Mouse (Mus musculus): ENCODE results near the gene Secisbp2l.

Secisbp2l gene

GRCm38 (mm10) chr2:125792144-125792878 is 9.6 kb upstream of the Secisbp2l start:
- Histone ChIP-seq H3K4me3 (replicated peaks; ENCODE audit: low read length) (no peak overlapping the region), H3K27me3 (ENCODE audit: insufficient read depth, low read length) (peaks cover 23% of the 10 kb centered on the region)
- TF ChIP-seq CTCF (conservative IDR thresholded peaks at IDR 0.05; ENCODE audit: low read length): no peak
- no peak for TF ChIP-seq POU5F1 (IDR thresholded peaks at IDR 0.05; ENCODE audit: borderline replicate concordance, low read length)
- TF ChIP-seq NANOG (IDR thresholded peaks at IDR 0.05; ENCODE audit: borderline replicate concordance, low read length): no peak

GRCm38 (mm10) chr2:125791485-125791885 is 8.8 kb upstream of the Secisbp2l start:
- no peaks in the 10 kb centered on the region for H3K9me3 ChIP-seq (ENCODE audit: low read length)
- no peak overlapping the region for H3K4me3 ChIP-seq (replicated peaks; ENCODE audit: low read length)

More at GRCm38 (mm10) chr2:125792144-125792878, 9.6 kb upstream of the Secisbp2l start:
- Histone ChIP-seq H3K36me3 (ENCODE audit: insufficient read depth, low read length) (no peaks in the 10 kb centered on the region), H3K4me1 (replicated peaks; ENCODE audit: low read depth, low read length) (no peaks in the 10 kb centered on the region), H3K9me3 (ENCODE audit: low read length) (no peaks in the 10 kb centered on the region)

GRCm38 (mm10) chr2:125790242-125790641 is 7.6 kb upstream of the Secisbp2l start:
- Histone ChIP-seq H3K9me3 (ENCODE audit: low read length) (no peaks in the 10 kb centered on the region), H3K36me3 (ENCODE audit: insufficient read depth, low read length) (no peaks in the 10 kb centered on the region), H3K4me1 (replicated peaks; ENCODE audit: low read depth, low read length) (no peaks in the 10 kb centered on the region), H3K4me3 (replicated peaks; ENCODE audit: low read length) (no peak overlapping the region), H3K27me3 (ENCODE audit: insufficient read depth, low read length) (peaks cover 23% of the 10 kb centered on the region)
- TF ChIP-seq NANOG (IDR thresholded peaks at IDR 0.05; ENCODE audit: borderline replicate concordance, low read length): no peak
- TF ChIP-seq CTCF (conservative IDR thresholded peaks at IDR 0.05; ENCODE audit: low read length): no peak
- no peak for TF ChIP-seq POU5F1 (IDR thresholded peaks at IDR 0.05; ENCODE audit: borderline replicate concordance, low read length)

More at GRCm38 (mm10) chr2:125791485-125791885, 8.8 kb upstream of the Secisbp2l start:
- Histone ChIP-seq H3K36me3 (ENCODE audit: insufficient read depth, low read length) (no peaks in the 10 kb centered on the region), H3K4me1 (replicated peaks; ENCODE audit: low read depth, low read length) (no peaks in the 10 kb centered on the region), H3K27me3 (ENCODE audit: insufficient read depth, low read length) (peaks cover 23% of the 10 kb centered on the region)
- TF ChIP-seq POU5F1 (IDR thresholded peaks at IDR 0.05; ENCODE audit: borderline replicate concordance, low read length) (no peak), NANOG (IDR thresholded peaks at IDR 0.05; ENCODE audit: borderline replicate concordance, low read length) (no peak), CTCF (conservative IDR thresholded peaks at IDR 0.05; ENCODE audit: low read length) (no peak)

GRCm38 (mm10) chr2:125789265-125789664 is 6.6 kb upstream of the Secisbp2l start:
- Histone ChIP-seq H3K9me3 (ENCODE audit: low read length) (no peaks in the 10 kb centered on the region), H3K36me3 (ENCODE audit: insufficient read depth, low read length) (no peaks in the 10 kb centered on the region), H3K4me1 (replicated peaks; ENCODE audit: low read depth, low read length) (no peaks in the 10 kb centered on the region), H3K27me3 (ENCODE audit: insufficient read depth, low read length) (peaks cover 23% of the 10 kb centered on the region), H3K4me3 (replicated peaks; ENCODE audit: low read length) (no peak overlapping the region)
- TF ChIP-seq CTCF (conservative IDR thresholded peaks at IDR 0.05; ENCODE audit: low read length) (no peak), POU5F1 (IDR thresholded peaks at IDR 0.05; ENCODE audit: borderline replicate concordance, low read length) (no peak), NANOG (IDR thresholded peaks at IDR 0.05; ENCODE audit: borderline replicate concordance, low read length) (no peak)

- TF ChIP-seq NANOG (IDR thresholded peaks at IDR 0.05; ENCODE audit: borderline replicate concordance, low read length) (no peak), POU5F1 (IDR thresholded peaks at IDR 0.05; ENCODE audit: borderline replicate concordance, low read length) (no peak), CTCF (conservative IDR thresholded peaks at IDR 0.05; ENCODE audit: low read length) (no peak)
- H3K4me1 ChIP-seq (replicated peaks; ENCODE audit: low read depth, low read length): no peaks in the 10 kb centered on the region
- H3K4me3 ChIP-seq (replicated peaks; ENCODE audit: low read length): no peak overlapping the region
- peaks cover 21% of the 10 kb centered on the region for H3K27me3 ChIP-seq (ENCODE audit: insufficient read depth, low read length)
- no peaks in the 10 kb centered on the region for H3K36me3 ChIP-seq (ENCODE audit: insufficient read depth, low read length)
- H3K9me3 ChIP-seq (ENCODE audit: low read length): no peaks in the 10 kb centered on the region
Observed at GRCm38 (mm10) chr2:125788785-125789184, 6.1 kb upstream of the Secisbp2l start.

- H3K9me3 ChIP-seq (ENCODE audit: low read length): no peaks in the 10 kb centered on the region
- H3K36me3 ChIP-seq (ENCODE audit: insufficient read depth, low read length): no peaks in the 10 kb centered on the region
- peaks cover 21% of the 10 kb centered on the region for H3K27me3 ChIP-seq (ENCODE audit: insufficient read depth, low read length)
- no peak overlapping the region for H3K4me3 ChIP-seq (replicated peaks; ENCODE audit: low read length)
- no peaks in the 10 kb centered on the region for H3K4me1 ChIP-seq (replicated peaks; ENCODE audit: low read depth, low read length)
- TF ChIP-seq POU5F1 (IDR thresholded peaks at IDR 0.05; ENCODE audit: borderline replicate concordance, low read length) (no peak), NANOG (IDR thresholded peaks at IDR 0.05; ENCODE audit: borderline replicate concordance, low read length) (no peak), CTCF (conservative IDR thresholded peaks at IDR 0.05; ENCODE audit: low read length) (no peak)
Observed at GRCm38 (mm10) chr2:125788351-125788750, 5.7 kb upstream of the Secisbp2l start.

GRCm38 (mm10) chr2:125785021-125785420 is 2.4 kb upstream of the Secisbp2l start:
- Histone ChIP-seq H3K4me1 (replicated peaks; ENCODE audit: low read depth, low read length) (peaks cover 17% of the 10 kb centered on the region; the same call in 1 of the 2 replicates), H3K4me3 (replicated peaks; ENCODE audit: low read length) (no peak overlapping the region), H3K27me3 (ENCODE audit: insufficient read depth, low read length) (peaks cover 3% of the 10 kb centered on the region; the same call in 1 of the 2 replicates), H3K36me3 (ENCODE audit: insufficient read depth, low read length) (no peaks in the 10 kb centered on the region), H3K9me3 (ENCODE audit: low read length) (no peaks in the 10 kb centered on the region)
- TF ChIP-seq NANOG (IDR thresholded peaks at IDR 0.05; ENCODE audit: borderline replicate concordance, low read length) (no peak), POU5F1 (IDR thresholded peaks at IDR 0.05; ENCODE audit: borderline replicate concordance, low read length) (no peak), CTCF (conservative IDR thresholded peaks at IDR 0.05; ENCODE audit: low read length) (no peak)

- Histone ChIP-seq H3K9me3 (ENCODE audit: low read length) (no peaks in the 10 kb centered on the region), H3K36me3 (ENCODE audit: insufficient read depth, low read length) (no peaks in the 10 kb centered on the region; the same call in 1 of the 2 replicates), H3K27me3 (ENCODE audit: insufficient read depth, low read length) (peaks cover 3% of the 10 kb centered on the region; the same call in 1 of the 2 replicates), H3K4me3 (replicated peaks; ENCODE audit: low read length) (no peak overlapping the region), H3K4me1 (replicated peaks; ENCODE audit: low read depth, low read length) (peaks cover 17% of the 10 kb centered on the region; the same call in 1 of the 2 replicates)
- TF ChIP-seq POU5F1 (IDR thresholded peaks at IDR 0.05; ENCODE audit: borderline replicate concordance, low read length): no peak
Observed at GRCm38 (mm10) chr2:125784392-125784791, 1.7 kb upstream of the Secisbp2l start.

All from E14TG2a.4 (cell line).